In the genomic region with DNA sequence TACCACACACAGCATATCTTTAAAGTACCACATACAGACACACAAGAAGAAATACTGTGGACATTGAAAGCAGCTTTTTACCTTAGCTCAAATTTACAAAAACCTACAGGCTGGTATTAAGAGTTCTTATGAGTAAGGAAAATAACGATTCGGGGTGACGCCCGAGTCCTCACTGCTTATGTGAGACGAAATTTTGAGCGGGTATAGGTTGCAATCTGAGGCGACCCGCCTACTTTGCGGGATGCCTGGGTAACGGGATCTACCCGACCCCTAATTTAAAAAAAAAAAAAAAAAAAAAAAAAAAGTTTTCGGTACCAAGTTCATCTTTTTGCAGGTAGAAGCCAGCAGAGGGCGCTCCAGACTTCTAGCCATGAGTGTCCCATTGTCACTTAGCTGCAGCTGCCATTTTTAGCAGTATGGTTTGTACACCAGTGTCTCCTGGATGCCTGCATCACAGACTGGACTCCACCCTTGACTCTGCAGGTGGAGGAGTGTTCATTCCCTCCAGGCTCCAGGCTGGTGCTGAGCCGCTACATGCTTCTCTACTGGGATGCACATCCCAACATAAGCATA, we compare ENCODE assay signal across 9 mouse cellular contexts. TPM values are rescaled to one million over a fixed set of nuclear protein-coding genes. Genes with fewer than 3 reads are reported as not detected.
DNase-seq lines count a peak whose midpoint lies in the region; ATAC-seq and TF ChIP-seq lines count a peak whose summit lies in the region.
"Had no signal": no experiment of that assay in that cellular context is flagged by ENCODE, and none has a peak within 500 bp of the region (broad histone marks: within the 10 kb centered on the region; RNA-seq: fewer than 3 reads in every experiment).

No protein-coding gene starts in this region.

- no peaks in the 10 kb centered on the region for H3K27me3 ChIP-seq in Patski
- H3K27me3 ChIP-seq in heart, adult 2 months (ENCODE audit: control insufficient read depth, insufficient read depth, low read length): no peaks in the 10 kb centered on the region
- no peaks in the 10 kb centered on the region for H3K27me3 ChIP-seq in kidney, embryonic 16.5 days (ENCODE audit: insufficient read depth, low read length)
- H3K27me3 ChIP-seq in lung, embryonic 14.5 days (ENCODE audit: insufficient read depth, low read length): no peaks in the 10 kb centered on the region
- H3K27me3 ChIP-seq: midbrain, embryonic 12.5 days had no signal

- peak; percentile 65; the same call in 1 of the 2 replicates for ATAC-seq in frontal cortex, adult (ENCODE audit: low TSS enrichment)
- ATAC-seq in Patski: no peak
- no peak for ATAC-seq in kidney, embryonic 16.5 days (ENCODE audit: low FRiP score, low TSS enrichment)
- no peak for ATAC-seq in lung, embryonic 14.5 days (ENCODE audit: insufficient read depth)

- TF ChIP-seq POLR2A in heart, adult 2 months (IDR thresholded peaks at IDR 0.05; ENCODE audit: insufficient read depth, low read depth, low read length): no peak

- H3K4me2 ChIP-seq in kidney, embryonic 16.5 days (replicated peaks; ENCODE audit: low read depth, low read length): peak overlapping the region; percentile 18; the same call in 1 of the 2 replicates
- 0 out of 2 replicates have a peak overlapping the region, but pooled peaks have one; percentile 7 for H3K4me2 ChIP-seq in lung, embryonic 14.5 days
- H3K4me2 ChIP-seq: midbrain, embryonic 12.5 days had no signal

- no peaks in the 10 kb centered on the region for H3K9me3 ChIP-seq in kidney, embryonic 16.5 days (ENCODE audit: low read length)
- no peaks in the 10 kb centered on the region for H3K9me3 ChIP-seq in lung, embryonic 14.5 days (ENCODE audit: low read depth, low read length)
- H3K9me3 ChIP-seq: midbrain, embryonic 12.5 days had no signal

- WGBS in heart, adult 2 months: 20% methylated on average over 14 of the region's 14 CpGs
- 23% methylated on average over 14 of the region's 14 CpGs for whole genome bisulfite sequencing in kidney, embryonic 16.5 days
- 21% methylated on average over 14 of the region's 14 CpGs for WGBS in lung, embryonic 14.5 days

- POLR2A ChIA-PET in Patski (lab: Charles Lee): interaction anchor here (1.1 kb wide), 1 partner anchor 42 kb away, joined by 4 read pairs; no protein-coding TSS in a partner anchor

- TF ChIP-seq CTCF in Patski (IDR thresholded peaks at IDR 0.05): peak; percentile 71
- peak; percentile 81 for TF ChIP-seq CTCF in heart, adult 2 months (IDR thresholded peaks at IDR 0.05)
- TF ChIP-seq CTCF in lung, embryonic 14.5 days (IDR thresholded peaks at IDR 0.05; ENCODE audit: low read depth): peak; percentile 74

- no peak overlapping the region for H3K9ac ChIP-seq in heart, adult 2 months (ENCODE audit: low read depth, low read length)
- H3K9ac ChIP-seq in kidney, embryonic 16.5 days (replicated peaks; ENCODE audit: low read length): no peak overlapping the region
- no peak overlapping the region for H3K9ac ChIP-seq in lung, embryonic 14.5 days
- H3K9ac ChIP-seq: midbrain, embryonic 12.5 days had no signal

- H3K36me3 ChIP-seq in heart, adult 2 months (ENCODE audit: control insufficient read depth, insufficient read depth, low read length): no peaks in the 10 kb centered on the region
- H3K36me3 ChIP-seq in kidney, embryonic 16.5 days (ENCODE audit: insufficient read depth, low read length): no peaks in the 10 kb centered on the region
- H3K36me3 ChIP-seq in lung, embryonic 14.5 days (ENCODE audit: insufficient read depth): no peaks in the 10 kb centered on the region
- H3K36me3 ChIP-seq: midbrain, embryonic 12.5 days had no signal

- peaks cover 2% of the 10 kb centered on the region; the same call in 1 of the 2 replicates for H3K4me1 ChIP-seq in heart, adult 2 months (ENCODE audit: control insufficient read depth, insufficient read depth, low read length)
- H3K4me1 ChIP-seq in kidney, embryonic 16.5 days (ENCODE audit: insufficient read depth, low read length): 0 out of 2 replicates have a peak, but pooled peaks cover 3% of the 10 kb centered on the region
- no peaks in the 10 kb centered on the region for H3K4me1 ChIP-seq in lung, embryonic 14.5 days (ENCODE audit: insufficient read depth)
- H3K4me1 ChIP-seq: midbrain, embryonic 12.5 days had no signal

- H3K79me2 ChIP-seq in heart, adult 2 months (replicated peaks; ENCODE audit: control insufficient read depth, insufficient read depth, low read length): no peaks in the 10 kb centered on the region

- no peak overlapping the region for H3K4me3 ChIP-seq in heart, adult 2 months
- no peak overlapping the region for H3K4me3 ChIP-seq in kidney, embryonic 16.5 days (ENCODE audit: low read length)
- H3K4me3 ChIP-seq in lung, embryonic 14.5 days (ENCODE audit: low read depth, low read length): no peak overlapping the region
- H3K4me3 ChIP-seq: midbrain, embryonic 12.5 days had no signal

- TF ChIP-seq EP300 in heart, adult 2 months (IDR thresholded peaks at IDR 0.05; ENCODE audit: insufficient read depth, low read depth, low read length): 0 out of 2 replicates have a peak, but pooled peaks have one; percentile 8

- in situ Hi-C loops in Patski (cut with MboI; ENCODE audit: low pct_unique_long_range_greater_than_20kb): loop anchor here (5.0 kb wide), 1 partner anchor 35 kb away; a partner anchor contains a TSS

- intact Hi-C loops in heart, adult 2 months (cut with DNase I): loop anchor here (1.0 to 2.0 kb wide), 2 partner anchors 18 to 36 kb away; a partner anchor contains a TSS

- DNase-seq in frontal cortex, postnatal 14 days (ENCODE audit: low spot score in 2 of 2): no peak
- DNase-seq in Patski (ENCODE audit: low read depth, low spot score): no peak
- peak; percentile 68 for DNase-seq in cerebellum, adult 9-11 months
- peak; percentile 79 for DNase-seq in heart, adult 2 months
- peak; percentile 87 for DNase-seq in lung, embryonic 14.5 days
- DNase-seq in skeletal muscle tissue, adult 2 months (ENCODE audit: low read depth, low spot score): peak; percentile 72

- H3K27ac ChIP-seq in heart, adult 2 months: no peak overlapping the region
- H3K27ac ChIP-seq in kidney, embryonic 16.5 days (ENCODE audit: low read length): no peak overlapping the region
- H3K27ac ChIP-seq in lung, embryonic 14.5 days (ENCODE audit: low read depth): no peak overlapping the region
- H3K27ac ChIP-seq: midbrain, embryonic 12.5 days had no signal

- CTCF ChIA-PET in Patski (lab: Charles Lee): interaction anchor here (0.8 to 2.2 kb wide), 5 partner anchors 12 to 40 kb away, joined by 3 to 12 read pairs (median 4); a partner anchor contains a TSS

RNA-seq across cellular contexts. Expression of a gene that starts 12.4 kb away (rescaled TPM):
- polyA plus RNA-seq in Patski (2021): 530 TPM
- total RNA-seq in heart, adult 2 months (2021): 100 to 1,000 TPM; 441 to 506 TPM
- 228 and 349 TPM in 2 replicates for polyA plus RNA-seq in heart, adult 2 months (2012; rRNA removed)
- polyA plus RNA-seq in kidney, embryonic 16.5 days (2015; fragmentation: Nextera tagmentation; extraction: Ambion mirVana): 344 and 350 TPM in 2 replicates
- polyA plus RNA-seq in lung, embryonic 14.5 days (2014; fragmentation: Nextera tagmentation; extraction: Ambion mirVana): 274 and 278 TPM in 2 replicates

RNA-seq across cellular contexts. Expression of a gene that starts 36.1 kb away (rescaled TPM):
- 87.0 TPM for polyA plus RNA-seq in Patski (2021)
- 1 to 10 TPM; 5.6 to 8.3 TPM for total RNA-seq in heart, adult 2 months (2021)
- 6.6 and 10.2 TPM in 2 replicates for polyA plus RNA-seq in heart, adult 2 months (2012; rRNA removed)
- 30.8 and 36.2 TPM in 2 replicates for polyA plus RNA-seq in kidney, embryonic 16.5 days (2015; fragmentation: Nextera tagmentation; extraction: Ambion mirVana)
- polyA plus RNA-seq in lung, embryonic 14.5 days (2014; fragmentation: Nextera tagmentation; extraction: Ambion mirVana): 15.4 and 17.0 TPM in 2 replicates

Comparison
In these comparisons a context has a peak if more than half of its experiments do, and no peak if none do; other contexts are left out.
1. DNase-seq: peak in cerebellum, adult 9-11 months (single experiment), heart, adult 2 months (2 of 2), lung, embryonic 14.5 days (single experiment) and skeletal muscle tissue, adult 2 months (single experiment); none in frontal cortex, postnatal 14 days (0 of 2) and Patski (single experiment).
2. Peak in every context shown above with its lines, with median percentiles within 50 percentile points of each other: CTCF ChIP-seq.